Mouse (Mus musculus): ENCODE measurements at regions not wholly inside any gene's neighbourhood (a gene's known extent, or its start where the extent isn't known, plus 50 kb on each side); places are given as distances from the start of the nearest gene placed in this dataset.

DNA sequence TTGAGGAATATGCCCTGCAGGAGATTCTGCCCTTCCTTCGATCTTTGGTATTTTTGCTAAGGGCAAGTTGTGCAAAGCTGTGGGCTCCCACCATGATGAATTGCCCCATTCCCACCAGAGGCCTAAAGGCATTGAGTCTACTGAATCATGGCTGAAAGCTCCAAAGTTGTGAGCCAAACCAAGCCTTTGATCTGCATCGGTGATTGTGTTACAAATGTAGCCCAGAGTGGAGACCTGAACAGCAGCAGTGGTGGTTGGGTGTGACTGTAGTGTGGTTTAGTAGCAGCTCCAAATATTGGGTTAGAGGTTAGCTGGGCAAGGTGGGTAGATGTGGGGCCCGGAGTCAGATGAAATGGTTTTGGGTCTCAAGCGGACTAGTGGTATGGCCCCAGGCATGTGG, 201.0 kb downstream of the Pten start:
- no peak for TF ChIP-seq CTCF (IDR thresholded peaks at IDR 0.05; ENCODE audit: extremely low read depth, insufficient read length, insufficient replicate concordance, low read depth, low read length)
- TF ChIP-seq POLR2A (IDR thresholded peaks at IDR 0.05; ENCODE audit: low read depth, low read length) = no peak
